Mouse (Mus musculus) cerebellum, postnatal 36 days (tissue): ENCODE measurements at regions not wholly inside any gene's neighbourhood (a gene's known extent, or its start where the extent isn't known, plus 50 kb on each side); places are given as distances from the start of the nearest gene placed in this dataset.

ENCODE experiments used
- DNase-seq, 2 experiments: peaks; one replicate each; pipeline ENCODE4 v3.0.0; 2021 to 2022; ENCODE audit warnings: mixed read lengths in 2 of 2

GRCm38 (mm10) chr10:126734661-126735060, 166.5 kb downstream of the Atp23 start:
- no peak for DNase-seq

- no peak for DNase-seq
These were observed 173.3 kb downstream of the Atp23 start for GRCm38 (mm10) chr10:126727840-126728239.

GRCm38 (mm10) chr10:126717961-126718360, 183.2 kb downstream of the Atp23 start:
- no peak for DNase-seq

- DNase-seq = no peak
These were observed 189.4 kb downstream of the Atp23 start for GRCm38 (mm10) chr10:126711758-126712157.

GRCm38 (mm10) chr10:126709219-126709917, 191.8 kb downstream of the Atp23 start:
- no peak for DNase-seq

GRCm38 (mm10) chr10:126708730-126709129, 192.4 kb downstream of the Atp23 start:
- no peak for DNase-seq

- no peak for DNase-seq
These were observed 192.9 kb downstream of the Atp23 start for GRCm38 (mm10) chr10:126708215-126708614.

GRCm38 (mm10) chr10:126697086-126697485, 204.1 kb downstream of the Atp23 start:
- no peak for DNase-seq

GRCm38 (mm10) chr10:126690914-126691673, 210.1 kb downstream of the Atp23 start:
- no peak for DNase-seq

GRCm38 (mm10) chr10:126680275-126681184, 220.6 kb downstream of the Atp23 start:
- no peak for DNase-seq

- DNase-seq = no peak
These were observed 221.7 kb downstream of the Atp23 start for GRCm38 (mm10) chr10:126679224-126680120.

- DNase-seq = no peak
These were observed 227.7 kb downstream of the Atp23 start for GRCm38 (mm10) chr10:126673437-126673836.

GRCm38 (mm10) chr10:126664408-126665083, 236.6 kb downstream of the Atp23 start:
- no peak for DNase-seq

- DNase-seq = no peak
These were observed 237.6 kb downstream of the Atp23 start for GRCm38 (mm10) chr10:126663461-126664013.

GRCm38 (mm10) chr10:126662765-126663164, 238.4 kb downstream of the Atp23 start:
- no peak for DNase-seq

GRCm38 (mm10) chr10:126661095-126661615, 240.0 kb downstream of the Atp23 start:
- DNase-seq = no peak

GRCm38 (mm10) chr10:126660024-126660423, 241.1 kb downstream of the Atp23 start:
- DNase-seq = no peak

GRCm38 (mm10) chr10:126652693-126653092, 248.5 kb downstream of the Atp23 start:
- DNase-seq = no peak

GRCm38 (mm10) chr10:126646587-126646986, 254.6 kb downstream of the Atp23 start:
- no peak for DNase-seq

GRCm38 (mm10) chr10:126641792-126642289, 259.3 kb downstream of the Atp23 start:
- peak; percentile 8 to 9 for DNase-seq

- no peak for DNase-seq
These were observed 266.4 kb downstream of the Atp23 start for GRCm38 (mm10) chr10:126634731-126635130.
